Mouse (Mus musculus): ENCODE data around the gene Cldn34b3. TPM values are rescaled to one million over a fixed set of nuclear protein-coding genes. Genes with fewer than 3 reads are reported as not detected.
"Not testable (repeated sequence)": the region's sequence is repeated elsewhere in the genome, so short reads cannot be mapped to it uniquely, and the experiment has no call there.

Cldn34b3 gene
- not detected for total RNA-seq (2021)
- long read RNA-seq, experiment 1 = 0 reads
- long read RNA-seq, experiment 2 = 0 reads

- DNase-seq = not testable (repeated sequence)
These were observed at the start of gene Cldn34b3 for GRCm38 (mm10) chrX:76264004-76264403. TSS of gene Cldn34b3 (plus strand) at chrX:76264304.

Other genes starting within 250 kb of the Cldn34b3 start
- not detected for gene Cldn34b4, start 129.0 kb downstream of the Cldn34b3 start, total RNA-seq (2021)

All from gastrocnemius, postnatal 25 days (tissue).